Mouse (Mus musculus): Measurements from ENCODE around the gene Frmd5.
"Not testable (repeated sequence)": the region's sequence is repeated elsewhere in the genome, so short reads cannot be mapped to it uniquely, and the experiment has no call there.

The Frmd5 gene

DNA sequence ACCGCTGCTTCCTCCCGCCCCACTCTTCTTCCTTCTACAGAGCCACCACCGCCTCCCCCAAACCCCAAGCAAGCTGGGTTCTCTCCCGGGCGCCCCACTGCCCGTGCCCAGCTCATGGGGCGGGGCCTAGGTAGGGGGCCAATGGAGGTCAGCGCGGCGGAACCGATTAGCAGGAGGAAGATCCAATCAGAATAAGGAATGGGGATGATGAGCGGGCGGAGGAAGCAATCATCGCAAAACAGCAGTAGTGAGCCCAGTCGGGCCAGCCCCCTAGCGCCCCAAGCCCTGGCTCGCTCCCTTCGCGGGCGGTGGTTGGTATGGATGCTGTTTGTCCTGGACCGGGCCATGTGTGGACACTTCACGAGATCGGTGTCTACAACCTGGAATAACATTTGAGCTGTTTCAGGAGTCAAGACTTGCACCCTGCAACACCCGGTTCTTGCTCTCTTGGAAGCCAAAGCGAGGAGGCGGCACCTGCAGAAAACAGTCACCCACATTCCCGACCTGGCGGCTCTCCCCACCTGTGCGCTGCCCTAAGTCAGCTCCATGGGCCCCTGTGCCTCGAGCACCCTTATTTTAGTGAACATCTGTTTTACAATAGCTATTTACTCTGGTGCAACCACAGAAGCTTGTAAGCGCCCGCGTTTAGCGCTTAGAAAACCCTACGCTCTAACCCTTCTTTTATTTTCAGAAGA lies at the start of gene Frmd5:
Gene Frmd5 (minus strand): TSS at position 129 of the 695 bp plus-strand sequence.
- DNase-seq (ENCODE audit: low spot score in 2 of 2): peak; percentile 51 to 58

DNA sequence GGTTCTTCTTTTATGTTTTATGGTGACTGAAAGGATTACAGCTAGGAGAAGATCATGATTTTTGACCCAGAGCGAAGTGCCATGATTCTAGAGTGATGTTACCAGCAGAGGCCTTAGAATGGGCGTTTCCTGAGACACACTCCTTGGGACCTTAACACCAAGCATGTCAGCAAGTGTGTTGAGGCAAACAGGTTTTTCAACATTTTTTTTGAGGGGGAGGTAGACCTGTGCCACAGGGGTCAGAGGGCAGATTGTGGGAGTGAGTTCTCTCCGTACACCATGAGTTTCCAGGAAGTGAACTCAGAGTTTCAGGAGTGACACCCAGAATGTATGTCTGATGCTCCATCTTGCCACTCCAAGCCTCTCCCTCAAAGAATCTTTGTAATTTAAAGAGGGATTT lies 47.1 kb upstream of the Frmd5 start:
- no peak for DNase-seq (ENCODE audit: low spot score in 2 of 2)

DNA sequence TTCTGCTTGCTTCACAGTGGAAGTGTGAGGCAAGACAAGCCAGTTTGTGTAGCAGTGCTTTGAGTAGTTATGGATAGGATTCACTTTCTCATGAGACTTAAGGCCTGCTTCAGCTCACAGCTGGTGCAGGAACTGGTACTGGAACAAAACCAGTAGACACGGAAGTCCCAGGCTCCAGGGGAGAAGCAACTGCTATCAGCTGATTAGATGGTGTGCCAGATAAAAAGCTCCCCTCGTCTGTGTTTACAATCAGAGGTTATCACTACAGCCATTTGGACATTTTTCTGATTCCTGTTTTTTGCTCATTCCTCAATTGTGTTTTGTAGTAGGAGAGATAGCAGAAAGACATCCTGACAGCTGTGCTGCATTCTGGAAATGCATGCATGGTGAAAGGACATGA lies 45.2 kb upstream of the Frmd5 start:
- no peak for DNase-seq (ENCODE audit: low spot score in 2 of 2)

DNA sequence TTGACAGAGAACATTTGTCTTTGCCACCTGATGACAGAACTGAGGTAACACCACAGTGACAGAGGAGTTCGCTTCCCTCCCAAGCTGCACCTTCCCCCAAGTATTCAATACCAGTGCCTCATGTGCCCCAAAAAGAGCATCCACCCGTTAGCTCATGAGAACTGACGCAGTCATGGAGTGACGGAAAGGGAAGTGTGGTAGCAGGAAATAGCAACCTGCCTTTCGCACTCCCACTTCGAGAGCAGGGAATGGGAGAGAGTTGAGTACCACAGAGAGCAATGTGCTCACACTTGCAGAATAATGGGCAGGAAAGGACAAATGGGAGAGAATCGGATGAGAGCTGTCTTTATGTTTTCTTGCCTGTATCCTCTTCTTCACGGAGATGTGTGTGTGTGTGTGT lies 39.2 kb upstream of the Frmd5 start:
- DNase-seq (ENCODE audit: low spot score in 2 of 2): no peak

DNA sequence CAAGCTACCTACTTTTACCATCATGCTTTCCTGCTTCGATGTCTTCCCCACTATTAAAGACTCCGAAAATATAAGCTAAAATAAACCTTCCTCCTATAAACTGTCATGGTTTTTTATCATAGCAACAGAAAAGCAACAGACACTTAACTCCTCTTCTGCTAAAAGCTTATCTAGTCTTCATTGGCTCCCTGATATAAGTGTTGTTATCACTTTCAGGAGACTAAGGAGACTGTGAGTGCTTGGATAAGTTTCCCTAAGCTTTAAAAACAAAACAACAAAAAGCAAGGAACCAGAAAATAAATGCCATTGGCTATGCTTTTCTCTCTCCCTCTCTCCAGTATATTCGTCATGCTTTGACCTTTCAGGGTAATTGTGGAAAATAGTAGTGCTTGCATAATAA lies 35.4 kb upstream of the Frmd5 start:
- no peak for DNase-seq (ENCODE audit: low spot score in 2 of 2)

DNA sequence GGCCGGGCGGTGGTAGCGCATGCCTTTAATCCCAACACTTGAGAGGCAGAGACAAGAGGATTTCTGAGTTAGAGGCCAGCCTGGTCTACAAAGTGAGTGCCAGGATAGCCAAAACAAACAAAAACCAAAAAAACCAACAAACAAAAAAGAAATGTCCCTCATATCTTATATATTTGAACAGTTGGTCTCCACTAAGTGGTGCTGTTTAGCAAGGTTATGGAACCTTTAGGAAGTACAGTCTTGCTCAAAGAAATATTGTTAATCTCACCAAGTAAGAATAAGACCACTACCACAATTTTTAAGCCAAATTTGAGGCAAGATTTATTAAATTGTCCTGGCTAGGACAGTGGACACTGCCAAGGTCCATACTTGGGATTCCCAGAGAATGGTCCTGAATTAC lies 34.6 kb upstream of the Frmd5 start:
- DNase-seq (ENCODE audit: low spot score in 2 of 2): no peak

DNA sequence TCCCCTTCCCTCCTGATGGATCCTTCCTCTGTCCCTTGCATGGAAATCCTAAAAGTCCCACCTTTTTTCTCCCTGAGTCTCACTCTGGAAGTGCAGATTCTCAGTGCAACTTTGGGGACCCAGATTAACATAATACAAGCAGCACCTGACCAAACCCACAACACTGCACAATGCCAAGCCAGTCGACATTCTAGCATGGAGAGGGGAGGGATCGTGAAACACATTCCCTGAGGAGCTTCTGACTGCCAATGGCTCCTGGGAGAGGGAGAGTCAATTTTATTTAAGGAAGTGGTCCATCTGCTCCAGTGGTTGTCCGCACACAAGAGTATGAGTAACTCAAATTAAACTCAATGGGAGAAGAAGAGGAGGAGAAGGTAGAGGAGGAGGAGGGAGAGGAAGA lies 28.0 kb upstream of the Frmd5 start:
- no peak for DNase-seq (ENCODE audit: low spot score in 2 of 2)

DNA sequence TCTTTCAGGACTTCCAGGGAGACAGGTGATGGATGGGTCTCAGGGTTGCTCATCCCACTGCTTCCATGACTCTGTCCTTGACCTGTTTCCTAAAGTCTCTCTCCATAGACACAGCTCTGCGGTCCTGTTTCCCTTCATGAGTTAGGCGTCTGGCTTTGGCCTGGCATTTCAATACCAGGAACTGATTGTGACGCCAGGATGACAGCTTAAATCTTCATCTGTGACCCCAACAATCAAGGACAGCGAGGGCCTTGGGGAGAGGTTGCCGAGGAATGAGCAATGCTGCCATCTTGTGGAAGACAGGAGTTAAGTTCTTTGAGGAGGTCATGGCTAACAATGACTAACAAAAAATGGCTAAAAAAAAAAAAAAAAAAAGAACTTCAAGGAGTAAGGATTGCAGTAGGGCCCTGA lies 25.6 kb upstream of the Frmd5 start:
- peak in 1 of 2 experiments; percentile 2 for DNase-seq (ENCODE audit: low spot score in 2 of 2)

DNA sequence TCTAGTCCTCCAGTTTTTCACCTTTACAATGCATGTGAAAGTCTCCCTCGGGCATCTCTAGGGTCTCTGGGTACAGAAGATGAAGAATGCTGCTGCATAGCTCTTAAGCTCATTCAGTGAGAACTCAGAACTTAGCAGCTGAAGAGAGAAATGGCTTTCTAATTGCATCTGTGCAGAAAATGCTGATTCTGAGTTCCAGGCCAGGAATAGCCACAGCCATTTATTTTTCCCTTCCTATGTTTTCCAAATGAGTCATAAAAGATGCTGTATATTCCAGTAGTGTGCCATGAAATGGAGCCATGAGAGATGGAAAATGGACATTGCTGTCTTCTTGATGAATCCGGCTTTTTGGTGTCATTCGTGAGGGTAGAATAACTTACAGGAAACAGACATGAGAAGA lies 21.5 kb upstream of the Frmd5 start:
- no peak for DNase-seq (ENCODE audit: low spot score in 2 of 2)

DNA sequence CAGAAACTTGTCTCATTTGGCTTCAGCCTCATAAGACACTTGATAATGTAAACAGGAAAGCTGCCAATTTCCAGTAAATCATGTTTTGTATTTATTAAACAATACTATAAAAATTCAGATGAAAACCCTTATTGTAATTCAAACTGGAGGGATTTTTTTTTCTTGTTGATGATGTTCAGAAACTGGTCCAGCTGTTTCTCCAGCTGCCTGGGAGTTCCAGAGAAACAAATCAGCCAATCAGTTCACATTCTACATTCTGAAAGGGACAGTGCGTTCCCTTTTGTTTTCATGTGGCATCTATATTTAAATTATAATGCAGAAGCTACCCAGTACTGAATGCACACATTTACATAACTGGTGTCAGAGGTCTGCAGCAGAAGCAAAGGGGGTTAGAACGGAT lies 19.3 kb upstream of the Frmd5 start:
- DNase-seq (ENCODE audit: low spot score in 2 of 2): no peak

DNA sequence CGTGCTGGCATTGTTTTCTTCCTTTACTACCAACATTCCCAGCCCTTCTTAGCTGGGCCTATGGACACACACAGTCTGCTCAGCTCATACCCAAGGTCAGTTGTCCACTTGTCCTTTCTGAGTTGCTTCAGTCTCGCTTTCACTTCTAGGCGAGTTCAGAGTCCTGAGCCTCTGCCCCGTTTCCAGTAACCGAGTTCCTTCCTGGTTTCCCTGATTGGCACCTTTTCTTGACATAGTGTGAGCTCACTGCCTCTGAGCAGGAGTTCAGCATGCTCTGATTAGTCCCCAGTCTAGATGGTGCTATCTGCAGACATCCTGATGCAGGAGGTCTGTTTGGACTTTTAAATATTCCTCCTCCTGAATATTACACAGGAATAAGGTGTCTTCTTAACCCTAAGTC lies 17.8 kb upstream of the Frmd5 start:
- no peak for DNase-seq (ENCODE audit: low spot score in 2 of 2)

DNA sequence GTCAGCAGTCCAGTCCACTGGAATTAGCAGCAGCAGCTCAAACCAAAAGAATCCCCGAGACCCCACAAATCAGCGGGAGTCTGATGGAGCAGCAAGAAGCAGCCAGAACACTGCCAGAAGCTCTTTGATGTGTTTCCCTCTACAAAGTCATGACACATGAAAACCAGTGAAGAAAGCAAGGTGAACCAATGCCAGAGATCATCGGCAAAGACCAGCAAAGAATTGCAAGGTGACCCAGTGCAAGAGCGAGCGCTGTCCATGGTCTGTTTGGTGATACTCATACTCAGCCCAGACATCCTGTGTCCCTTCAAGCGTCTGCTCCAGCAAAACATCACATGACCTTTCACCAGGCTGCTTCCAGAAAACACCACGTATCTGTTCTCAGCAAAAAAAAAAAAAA lies 14.9 kb upstream of the Frmd5 start:
- no peak for DNase-seq (ENCODE audit: low spot score in 2 of 2)

DNA sequence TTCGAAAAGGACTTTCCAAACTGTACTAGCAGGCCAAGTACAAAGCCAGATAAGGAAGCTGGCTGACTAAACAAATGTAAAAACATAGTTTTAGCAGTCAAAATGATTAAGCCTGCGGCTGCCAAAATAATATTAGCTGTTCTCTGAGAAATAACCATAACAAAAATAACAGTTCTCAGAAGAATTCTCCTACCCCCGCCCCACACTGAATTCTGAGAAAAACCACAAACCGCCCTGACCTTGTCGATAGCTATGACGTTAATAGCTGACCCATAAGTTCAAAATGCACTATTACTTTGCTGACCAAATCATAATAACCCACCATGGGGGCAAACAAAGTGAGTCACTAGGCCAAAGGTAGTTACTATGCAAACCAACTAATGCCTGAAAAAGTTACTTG lies 4.0 kb upstream of the Frmd5 start:
- DNase-seq (ENCODE audit: low spot score in 2 of 2): not testable (repeated sequence)

DNA sequence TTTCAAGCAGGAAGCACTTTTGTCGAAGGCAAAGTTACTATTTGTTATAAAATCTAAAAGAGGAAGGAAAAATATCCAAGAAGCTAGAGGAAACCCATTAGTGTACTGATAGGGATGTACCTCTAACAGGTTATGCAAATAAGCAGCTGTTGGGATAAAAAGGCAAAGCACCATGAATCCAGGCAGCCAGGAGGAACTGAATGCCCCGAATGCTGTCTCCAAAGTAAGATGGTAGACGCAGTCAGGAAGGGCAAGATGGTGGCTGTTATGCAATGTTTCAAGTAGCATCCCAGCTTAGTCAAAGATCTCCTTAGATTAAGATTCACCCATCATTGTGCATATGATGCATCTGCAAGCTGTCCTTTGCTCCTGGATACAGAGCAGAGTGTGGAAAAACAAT lies 2.2 kb upstream of the Frmd5 start:
- DNase-seq (ENCODE audit: low spot score in 2 of 2): no peak

DNA sequence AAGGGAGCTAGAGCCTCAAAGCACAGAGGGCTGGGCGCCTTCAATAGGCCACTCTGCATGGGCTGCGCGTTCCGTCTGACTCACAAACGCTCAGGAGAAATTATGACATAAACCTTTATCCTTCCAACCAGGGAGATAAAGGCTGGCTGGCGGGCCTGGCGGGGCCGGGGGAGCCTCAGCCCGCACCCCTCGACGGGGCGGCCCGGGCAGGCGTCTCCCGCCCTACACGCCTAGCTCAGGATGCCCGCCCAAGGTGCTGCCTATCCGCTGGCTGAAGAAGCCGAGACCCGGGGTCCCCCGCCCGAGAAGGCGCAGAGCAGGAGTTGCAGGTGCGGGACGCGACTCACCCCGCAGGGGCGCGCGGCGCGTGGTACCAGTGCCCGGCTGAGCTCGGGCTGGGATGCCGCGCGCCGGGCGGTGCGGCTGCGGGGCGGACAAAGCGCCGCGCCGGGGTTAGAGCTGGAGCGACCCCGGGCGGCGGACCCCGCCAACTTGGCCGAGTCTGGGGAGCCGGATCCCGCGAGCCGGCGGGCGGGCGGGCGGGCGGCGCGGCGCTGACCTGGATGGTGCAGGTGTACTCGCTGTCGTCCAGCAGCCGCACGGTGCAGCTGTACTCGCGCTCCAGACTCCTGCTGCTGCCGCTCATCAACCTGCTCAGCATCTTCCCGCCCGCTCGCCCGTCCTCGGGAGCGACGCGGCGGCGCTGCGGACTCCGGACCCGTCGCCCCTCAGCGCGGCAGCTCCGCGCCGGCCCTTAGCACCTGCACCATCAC lies 530 bp downstream of the Frmd5 start:
- no peak for DNase-seq (ENCODE audit: low spot score in 2 of 2)

DNA sequence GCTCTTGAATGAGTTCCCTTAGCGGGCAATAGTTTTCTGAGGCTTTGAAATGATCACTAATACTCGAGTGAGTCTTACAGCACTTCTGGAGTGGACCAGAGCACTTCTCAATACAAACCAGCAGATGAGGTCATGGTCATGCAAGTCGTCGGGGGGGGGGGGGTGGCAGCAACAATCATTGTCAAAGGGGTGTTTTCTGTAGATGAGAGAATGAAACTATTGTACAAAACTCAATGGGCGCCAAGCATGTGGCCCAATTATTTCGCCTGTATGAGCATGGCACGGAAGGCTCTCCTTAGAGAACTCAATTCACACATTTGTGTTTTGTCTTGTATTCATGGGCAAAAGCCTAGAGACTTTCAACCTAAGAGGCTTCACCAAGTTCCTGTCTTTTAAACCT lies 7.8 kb downstream of the Frmd5 start:
- no peak for DNase-seq (ENCODE audit: low spot score in 2 of 2)

DNA sequence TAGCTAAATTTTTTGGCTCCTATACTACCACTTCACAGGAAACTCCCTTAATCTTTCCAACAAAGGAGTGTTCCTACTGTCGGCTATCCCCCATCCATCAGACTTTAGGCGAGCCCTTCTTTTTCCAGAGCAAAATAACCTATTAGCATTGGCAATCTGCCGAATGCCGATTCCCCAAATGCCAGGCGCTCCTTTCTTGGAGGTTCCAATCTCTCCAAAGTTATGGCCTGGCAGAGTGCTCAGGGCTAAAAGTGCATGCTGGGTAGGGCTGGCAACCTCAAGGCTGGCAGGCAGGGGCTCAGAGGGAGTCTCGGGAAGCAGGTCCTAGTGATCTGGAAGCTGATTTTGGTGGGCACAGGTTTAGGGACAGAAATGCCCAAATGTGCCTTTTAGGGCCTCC lies 10.9 kb downstream of the Frmd5 start:
- no peak for DNase-seq (ENCODE audit: low spot score in 2 of 2)

DNA sequence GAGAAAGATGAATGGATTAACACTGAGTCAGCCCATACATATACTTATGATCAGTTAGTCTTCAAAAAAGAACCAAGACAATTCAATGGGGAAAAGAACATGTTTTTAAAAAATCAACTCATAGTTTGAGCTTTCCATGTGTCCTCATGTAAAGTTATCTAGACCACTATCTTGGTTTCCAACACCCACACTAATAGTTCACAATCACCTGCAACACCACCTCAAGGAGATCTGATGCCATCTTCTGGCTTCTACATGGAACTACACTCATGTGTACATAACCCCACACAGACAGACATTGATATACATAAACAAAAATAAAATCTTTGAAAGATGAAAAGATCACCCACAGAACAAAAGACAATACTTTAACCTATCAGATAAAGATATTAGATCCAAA lies 17.1 kb downstream of the Frmd5 start:
- DNase-seq (ENCODE audit: low spot score in 2 of 2): no peak

DNA sequence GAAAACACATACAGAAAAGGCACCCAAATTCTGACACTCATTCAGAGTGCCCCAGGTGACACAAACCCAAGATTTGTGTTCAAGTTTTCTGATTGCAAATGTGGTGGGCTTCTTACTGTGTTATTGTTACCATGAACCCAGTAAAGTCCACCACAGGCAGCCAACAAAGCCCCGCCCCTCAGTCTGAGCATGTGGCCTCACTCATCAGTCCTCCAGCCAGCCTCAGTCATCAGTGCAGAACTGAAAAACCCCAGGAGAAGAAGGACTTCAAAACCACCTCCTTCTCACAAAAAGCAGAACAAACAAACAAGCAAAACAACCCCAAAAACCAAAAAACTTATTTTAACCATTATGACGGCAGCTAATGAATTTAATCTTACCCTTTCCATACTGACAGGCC lies 18.5 kb downstream of the Frmd5 start:
- DNase-seq (ENCODE audit: low spot score in 2 of 2): no peak

DNA sequence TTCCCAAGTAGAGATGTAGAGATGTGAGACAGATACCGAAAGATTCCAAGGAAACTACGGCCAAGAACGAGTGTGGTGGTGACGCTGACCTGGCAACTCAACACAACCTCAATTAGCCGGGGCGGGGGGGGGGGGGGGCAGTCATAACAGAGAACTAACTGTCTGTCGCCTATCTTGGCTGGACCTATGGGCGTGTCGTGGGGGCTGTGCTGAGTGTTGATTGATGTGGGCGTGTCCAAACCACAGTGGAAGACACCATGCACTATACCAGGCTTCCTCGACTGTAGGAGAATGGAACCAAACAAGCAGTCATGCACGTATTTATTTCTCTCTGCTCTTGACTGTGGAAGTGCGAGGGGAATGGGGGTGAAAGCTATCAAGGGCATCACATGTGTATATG lies 19.1 kb downstream of the Frmd5 start:
- no peak for DNase-seq (ENCODE audit: low spot score in 2 of 2)

DNA sequence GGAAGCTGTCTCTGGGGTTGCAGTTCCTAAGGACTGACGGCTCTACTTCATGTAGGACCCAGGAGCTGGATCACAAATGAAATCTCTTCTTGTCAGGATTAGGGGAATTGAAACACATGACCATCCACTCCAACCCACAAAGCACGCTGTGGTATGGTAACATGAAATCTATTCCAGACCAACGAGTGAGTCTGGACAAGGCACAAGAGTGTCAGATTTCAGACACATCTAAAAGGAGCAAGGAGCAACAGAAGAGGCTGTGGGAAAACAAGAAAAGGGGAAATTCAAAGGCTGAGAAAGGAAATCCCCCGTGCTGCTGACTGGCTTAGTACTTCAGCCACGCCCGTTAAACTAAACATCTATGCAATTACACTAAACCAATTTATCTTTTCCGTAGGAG lies 19.6 kb downstream of the Frmd5 start:
- no peak for DNase-seq (ENCODE audit: low spot score in 2 of 2)

DNA sequence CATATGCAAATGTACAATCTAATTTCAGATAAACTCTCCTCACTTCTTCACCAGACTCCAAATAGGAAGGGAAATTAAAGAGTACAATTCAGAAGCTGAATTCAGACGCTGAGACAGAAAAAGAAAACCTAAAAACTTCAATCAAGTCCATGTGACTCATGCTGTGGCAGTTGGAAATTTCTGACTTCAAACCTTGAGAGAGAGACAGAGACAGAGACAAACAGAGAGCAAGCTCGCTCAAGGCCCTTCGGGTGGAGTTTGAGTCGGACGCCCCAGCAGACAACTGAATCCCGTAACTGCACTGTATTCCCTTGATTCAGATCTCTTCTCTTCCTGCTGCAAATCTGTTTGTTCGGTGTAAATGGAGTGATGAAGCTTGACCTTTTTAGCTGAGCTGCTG lies 30.7 kb downstream of the Frmd5 start:
- DNase-seq (ENCODE audit: low spot score in 2 of 2): no peak

DNA sequence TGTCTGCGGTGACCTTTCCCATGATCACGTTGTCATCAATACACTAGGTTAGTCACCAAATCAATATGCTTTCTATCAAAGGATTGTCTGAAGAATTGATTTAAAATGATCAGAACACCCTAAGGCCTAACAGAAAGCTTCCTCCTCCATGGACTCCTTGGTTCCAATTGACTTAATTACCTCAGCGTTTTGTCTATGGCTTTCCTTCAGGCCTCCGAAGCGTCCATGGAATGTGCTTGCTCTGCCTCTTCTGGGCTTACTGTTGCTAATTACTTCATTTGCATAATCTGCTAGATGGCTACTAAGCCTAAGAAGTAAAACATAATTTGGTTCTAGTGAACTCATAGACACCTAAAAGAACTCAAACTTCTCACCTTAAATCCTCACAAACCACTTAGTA lies 42.0 kb downstream of the Frmd5 start:
- no peak for DNase-seq (ENCODE audit: low spot score in 2 of 2)

DNA sequence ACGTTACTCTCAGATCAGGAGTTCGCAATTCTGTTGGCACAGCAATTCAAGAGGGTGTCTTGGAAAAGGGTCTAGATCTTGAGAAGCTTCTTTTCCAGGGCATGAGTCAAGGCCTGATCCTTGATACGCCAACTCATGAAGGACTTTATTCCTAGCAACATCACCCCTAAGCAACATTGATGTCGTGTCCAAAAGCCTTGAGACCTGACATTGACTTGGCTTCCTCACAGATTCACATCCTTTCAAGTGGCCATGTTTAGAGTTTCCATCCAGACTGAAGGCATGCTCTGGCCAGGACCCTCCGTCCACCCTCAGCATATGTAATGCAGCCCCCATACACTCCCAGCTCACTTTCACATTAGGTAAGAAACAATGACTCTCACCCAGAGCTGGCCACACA lies 45.0 kb downstream of the Frmd5 start:
- no peak for DNase-seq (ENCODE audit: low spot score in 2 of 2)
